Mouse (Mus musculus): ENCODE results near the gene Gm34653. TPM values are rescaled to one million over a fixed set of nuclear protein-coding genes. Genes with fewer than 3 reads are reported as not detected.

Gm34653 gene
- total RNA-seq, 2 experiments from 2014 or later: not detected

- DNase-seq (ENCODE audit: low spot score in 2 of 2): no peak
These were observed 50.0 kb downstream of the Gm34653 start for GRCm38 (mm10) chr2:34882757-34883156.

DNA sequence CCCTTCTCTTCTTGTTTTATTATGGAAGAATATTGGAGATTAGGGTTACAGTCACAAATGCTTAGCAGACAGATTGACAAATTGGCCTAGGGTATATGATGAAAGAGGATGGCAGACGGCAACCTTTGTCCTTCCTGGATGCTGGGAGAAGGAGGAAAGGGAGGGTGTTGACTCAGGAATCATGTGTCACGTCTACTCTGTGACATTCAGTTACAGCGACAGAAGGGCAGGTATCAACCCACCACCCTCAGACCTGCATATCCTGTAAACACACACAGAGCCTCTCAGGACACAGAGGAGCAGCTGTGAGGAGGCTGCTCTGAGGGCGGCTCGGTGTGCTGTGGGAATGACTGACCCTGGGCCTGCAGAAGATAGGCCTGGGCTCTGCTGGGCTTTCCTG, 50.4 kb downstream of the Gm34653 start:
- no peak for DNase-seq (ENCODE audit: low spot score in 2 of 2)

- DNase-seq (ENCODE audit: low spot score in 2 of 2): no peak
These were observed 51.4 kb downstream of the Gm34653 start for GRCm38 (mm10) chr2:34884186-34884585.

Other genes starting within 250 kb of the Gm34653 start
- 100 to 1,000 TPM; 106 to 107 TPM for gene Gapvd1, start 77.8 kb upstream of the Gm34653 start, total RNA-seq (2021)
- gene Hspa5, start 61.0 kb upstream of the Gm34653 start, total RNA-seq (2021): 100 to 1,000 TPM; 278 to 351 TPM
- gene Rabepk, start 33.1 kb upstream of the Gm34653 start, total RNA-seq (2021): 10 to 100 TPM; 22.7 to 28.5 TPM
- 10 to 100 TPM; 87.7 to 88.8 TPM for gene Fbxw2, start 6.7 kb upstream of the Gm34653 start, total RNA-seq (2021)
- 1 to 10 TPM in 1 of 2 experiments, under 1 TPM in 1; 0.65 to 1.0 TPM for gene Cutal, start 41.4 kb downstream of the Gm34653 start, total RNA-seq (2021)
- gene Psmd5, start 42.0 kb downstream of the Gm34653 start, total RNA-seq (2021): 10 to 100 TPM; 37.3 to 42.7 TPM
- gene Phf19, start 81.0 kb downstream of the Gm34653 start, total RNA-seq (2021): 1 to 10 TPM; 1.0 to 2.2 TPM
- gene Traf1, start 128.8 kb downstream of the Gm34653 start, total RNA-seq (2021): 1 to 10 TPM; 1.1 to 3.0 TPM
- under 1 TPM; 0.18 to 0.67 TPM for gene Hc, start 228.4 kb downstream of the Gm34653 start, total RNA-seq (2021)